Mouse (Mus musculus) heart, adult 10 weeks (tissue): ENCODE measurements around the gene H2al1k. TPM values are rescaled to one million over a fixed set of nuclear protein-coding genes. Genes with fewer than 3 reads are reported as not detected.

Experiments used
- polyA plus RNA-seq: library from polyadenylated mRNA; stranded (reverse); fragments of 350-450 nt; fragmentation: Illumina TruSeq; extraction: RNeasy Lipid Tissue Mini Kit (QIAGEN cat#74804); gene quantifications from one replicate; pipeline ENCODE4 v1.2.3, GENCODE M21; 2014; ENCODE audit warnings: low read depth, low replicate concordance

Gene H2al1k
- polyA plus RNA-seq: not detected

DNA sequence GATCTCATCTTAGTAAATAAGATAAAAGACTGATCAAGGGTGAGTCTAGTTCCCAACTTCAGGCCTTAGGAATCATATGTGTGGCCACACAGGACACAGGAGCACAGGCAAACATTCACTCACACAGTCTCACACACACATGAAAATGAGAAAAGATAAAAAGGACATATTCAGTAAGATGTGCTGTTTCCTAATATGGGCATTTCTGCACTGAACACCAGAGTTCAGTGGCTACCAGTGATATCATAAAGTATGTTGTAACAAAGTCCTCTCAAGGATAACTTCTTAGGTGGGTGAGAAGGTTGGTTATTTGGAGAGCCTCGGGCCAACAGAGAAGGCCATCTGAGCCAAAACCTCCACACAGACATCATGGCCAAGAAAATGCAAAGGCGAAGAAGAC lies at the start of gene H2al1k:
Gene H2al1k (plus strand): TSS at position 301 of the 400 bp plus-strand sequence.

Other genes starting within 250 kb of the H2al1k start
- gene 4930402K13Rik, start 246.1 kb upstream of the H2al1k start, polyA plus RNA-seq: not detected
- 2.1 TPM for gene Lancl3, start 150.7 kb upstream of the H2al1k start, polyA plus RNA-seq
- not detected for gene Gm14862, start 93.7 kb upstream of the H2al1k start, polyA plus RNA-seq
- 5.8 TPM for gene Xk, start 77.9 kb upstream of the H2al1k start, polyA plus RNA-seq
- gene H2al1m, start 66.9 kb upstream of the H2al1k start, polyA plus RNA-seq: not detected
- gene Cybb, start 137.1 kb downstream of the H2al1k start, polyA plus RNA-seq: 3.6 TPM
- not detected for gene H2al1o, start 221.8 kb downstream of the H2al1k start, polyA plus RNA-seq